Mouse (Mus musculus): ENCODE data around the gene Sgcd. TPM values are rescaled to one million over a fixed set of nuclear protein-coding genes. Genes with fewer than 3 reads are reported as not detected.
A peak's percentile ranks its signal among the peaks of the same experiment; 100 is the strongest.
"Not testable (repeated sequence)": the region's sequence is repeated elsewhere in the genome, so short reads cannot be mapped to it uniquely, and the experiment has no call there.

Sgcd gene
- total RNA-seq, 2 experiments from 2014 or later = 9.8 to 12.3 TPM

DNA sequence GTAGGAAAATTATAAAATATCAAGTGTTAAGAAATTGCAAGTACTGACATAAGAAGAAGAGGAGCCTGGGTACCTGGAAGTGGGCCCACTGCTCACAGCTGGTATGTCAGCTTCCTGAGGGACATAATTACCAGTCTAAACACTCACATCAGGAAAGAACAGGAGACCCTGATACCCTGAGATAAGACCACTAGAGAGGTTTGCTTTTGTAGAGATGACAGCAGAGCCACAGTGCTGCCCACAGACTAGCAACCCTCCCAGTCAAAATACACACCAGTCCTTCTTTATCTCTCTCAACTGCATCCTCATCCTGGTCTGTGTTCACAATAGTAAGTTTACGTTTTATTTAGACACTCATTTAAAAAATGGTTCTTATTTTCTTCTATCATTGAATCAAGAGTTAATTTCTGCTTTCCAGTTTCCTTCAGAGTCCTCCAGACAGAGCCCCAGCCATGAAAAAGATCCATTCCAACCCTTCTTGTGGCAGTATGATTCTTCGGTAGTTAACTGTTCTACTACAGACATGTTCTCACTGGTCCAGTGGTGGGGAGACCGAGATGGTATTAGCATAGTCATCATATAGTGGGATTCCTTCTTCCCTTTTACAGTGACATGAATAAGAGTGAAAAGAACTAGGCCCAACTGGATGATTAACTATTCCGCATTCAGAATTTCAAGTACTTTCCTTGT, 211.4 kb downstream of the Sgcd start:
- no peak for DNase-seq

DNA sequence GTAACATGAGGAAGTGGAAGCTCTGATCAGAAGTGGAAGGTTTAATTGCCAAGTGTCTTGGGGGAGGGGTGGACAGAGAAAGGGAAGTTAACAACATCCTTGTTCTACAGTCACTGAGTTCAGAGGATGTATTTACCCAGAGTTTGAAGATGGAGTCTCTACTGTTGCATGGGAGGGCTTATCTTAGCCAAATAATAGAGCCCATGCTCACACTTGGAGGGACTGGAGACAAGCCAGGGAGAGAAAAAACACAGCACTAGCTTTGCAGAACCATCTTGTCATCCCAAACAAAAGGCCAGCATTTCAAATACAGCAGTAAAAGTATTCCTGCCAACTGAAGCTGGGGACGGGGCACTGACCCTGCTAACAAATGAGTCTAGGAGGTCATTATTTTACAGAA, 212.8 kb downstream of the Sgcd start:
- no peak for DNase-seq

DNA sequence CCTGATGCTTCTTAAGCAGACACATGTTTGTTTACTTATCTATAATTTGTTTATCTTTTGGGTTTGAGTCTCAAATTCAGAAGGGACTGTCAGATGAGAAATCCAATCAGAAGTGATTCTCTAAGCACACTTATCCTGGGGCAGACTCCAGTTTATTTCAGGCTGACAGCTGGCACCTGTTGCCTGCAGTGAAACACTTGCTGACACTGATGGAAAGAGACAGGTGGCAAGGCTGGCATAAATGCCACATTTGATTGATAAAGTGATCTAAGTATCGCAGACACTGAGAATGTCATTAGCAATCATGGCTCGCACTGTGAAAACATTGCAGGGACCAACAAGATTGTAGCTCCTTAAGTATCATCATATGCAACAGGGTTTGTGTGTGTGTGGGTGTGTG, 222.9 kb downstream of the Sgcd start:
- DNase-seq = no peak

DNA sequence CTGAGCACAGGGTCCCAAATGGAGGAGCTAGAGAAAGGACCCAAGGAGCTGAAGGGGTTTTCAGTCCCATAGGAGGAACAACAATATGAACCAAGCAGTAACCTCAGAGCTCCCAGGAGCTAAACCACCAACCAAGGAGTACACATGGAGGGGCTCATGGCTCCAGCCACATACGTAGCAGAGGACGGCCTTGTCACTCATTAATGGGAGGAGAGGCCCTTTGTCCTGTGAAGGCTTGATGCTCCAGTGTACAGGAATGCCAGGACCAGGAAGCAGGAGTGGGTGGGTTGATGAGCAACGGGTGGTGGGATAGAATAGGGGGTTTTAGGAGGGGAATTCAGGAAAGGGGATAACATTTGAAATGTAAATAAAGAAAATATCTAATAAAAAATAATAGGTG, 225.2 kb downstream of the Sgcd start:
- DNase-seq = not testable (repeated sequence)

DNA sequence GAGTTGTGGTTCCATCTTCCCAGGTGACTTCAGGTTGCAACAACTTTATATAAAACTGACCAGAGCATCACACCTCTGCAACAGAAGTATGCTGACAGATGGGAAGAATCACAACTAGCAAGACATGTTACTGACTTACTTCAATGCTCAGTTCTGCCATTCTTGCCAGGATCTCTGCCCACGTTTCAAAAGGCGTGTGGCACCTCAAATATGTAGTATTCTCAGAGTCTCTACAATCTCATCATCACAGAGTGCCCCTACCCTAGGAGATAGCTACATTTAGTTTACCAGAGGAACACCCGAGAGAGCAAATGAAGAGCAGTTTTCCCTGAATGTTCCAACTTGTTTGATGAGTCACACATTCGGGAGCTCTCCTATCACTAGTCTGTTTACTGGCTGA, 229.8 kb downstream of the Sgcd start:
- no peak for DNase-seq

DNA sequence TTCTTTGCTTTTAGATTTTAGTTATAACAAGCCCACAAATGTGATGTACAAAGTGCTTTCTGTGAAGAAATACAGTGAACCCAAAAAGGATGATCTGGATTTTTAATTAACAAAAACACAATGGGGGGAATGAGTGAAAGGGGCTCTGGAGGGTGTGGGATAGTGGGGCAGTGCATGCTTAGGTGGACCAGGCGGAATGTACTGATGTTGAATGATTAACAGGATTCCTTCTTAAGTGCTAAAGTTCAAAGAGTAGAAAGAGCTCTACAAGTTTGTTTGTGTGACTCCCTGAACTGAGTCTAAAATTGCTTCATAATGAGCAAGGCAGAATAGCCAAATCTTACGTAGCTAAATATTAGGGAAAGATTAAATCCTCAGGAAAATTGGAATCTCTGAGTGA, 246.0 kb downstream of the Sgcd start:
- no peak for DNase-seq

DNA sequence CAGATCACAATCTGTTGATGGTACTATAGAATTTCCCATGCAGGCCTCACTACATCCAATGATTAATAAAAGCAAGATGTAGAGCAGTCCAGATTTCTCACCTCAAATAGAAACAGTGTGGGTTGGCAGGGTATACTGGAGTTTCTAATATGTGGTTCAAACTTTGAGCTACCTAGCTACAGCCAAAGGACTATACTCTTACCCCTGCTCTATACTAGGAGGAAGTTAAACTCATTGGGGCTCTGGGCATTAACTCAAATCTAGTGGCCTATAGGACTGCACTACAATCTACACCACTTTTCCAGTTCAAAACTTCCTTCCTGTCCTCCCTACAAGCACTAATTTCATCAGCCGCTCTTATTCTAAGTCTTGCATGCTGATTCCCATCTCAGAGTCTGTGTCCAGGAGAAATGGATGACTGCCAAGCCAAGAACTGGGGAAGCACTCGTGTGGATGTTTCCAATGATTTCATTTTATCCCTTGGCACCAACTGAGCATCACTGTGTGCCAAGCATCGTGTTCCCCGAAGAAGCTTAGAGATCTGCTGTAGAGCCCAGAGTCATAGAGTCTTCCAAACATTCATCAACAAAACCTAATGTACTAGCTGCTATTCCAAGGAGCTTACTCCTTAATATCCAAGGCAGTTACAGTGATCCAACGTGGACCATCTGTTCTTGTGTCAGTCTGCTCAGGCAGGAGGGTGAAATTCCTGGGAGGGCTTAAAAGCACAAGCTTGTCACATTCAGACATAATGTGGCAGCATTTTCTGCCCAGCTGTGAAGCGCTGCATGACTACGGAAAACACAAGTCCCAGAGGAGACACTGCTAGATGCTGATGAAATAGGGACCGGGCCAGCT, 283.6 kb downstream of the Sgcd start:
- DNase-seq = no peak

DNA sequence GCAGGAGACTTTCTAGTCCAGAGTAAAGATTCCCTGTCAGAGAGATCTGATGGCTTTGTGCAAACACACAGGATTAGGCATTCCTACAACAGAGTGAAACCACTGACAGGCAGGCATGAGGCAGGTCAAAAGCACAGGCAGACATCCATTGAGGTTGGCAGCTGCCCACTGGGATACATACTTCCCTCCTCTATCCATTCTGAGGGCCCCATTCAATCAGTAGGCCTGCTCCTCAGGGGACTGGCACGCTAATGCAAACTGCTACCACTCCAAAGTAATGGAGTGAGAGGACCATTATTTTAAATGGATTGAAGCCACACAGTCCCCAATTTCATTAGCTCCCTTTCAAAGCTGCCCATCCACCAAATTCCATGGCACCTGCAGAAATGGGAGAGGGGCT, 293.2 kb downstream of the Sgcd start:
- no peak for DNase-seq

DNA sequence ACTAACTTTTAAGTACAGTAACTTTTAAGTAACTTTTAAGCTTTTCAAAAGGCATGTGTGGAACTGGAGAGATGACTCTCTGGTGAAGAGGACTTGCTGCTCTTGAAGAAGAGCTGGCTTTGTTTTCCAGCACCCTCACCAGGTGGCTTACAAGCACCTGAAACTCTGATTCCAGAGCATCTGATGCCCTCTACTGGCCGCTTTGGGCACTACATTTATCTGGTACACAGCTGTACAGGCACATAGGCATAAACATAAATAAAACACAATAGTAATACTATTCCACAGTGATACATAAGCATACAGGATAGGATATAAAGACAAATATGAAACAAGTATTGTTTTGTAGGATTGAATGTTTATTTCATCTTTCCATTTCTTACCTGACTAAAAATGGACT, 330.6 kb downstream of the Sgcd start:
- DNase-seq = peak; percentile 44 to 51

DNA sequence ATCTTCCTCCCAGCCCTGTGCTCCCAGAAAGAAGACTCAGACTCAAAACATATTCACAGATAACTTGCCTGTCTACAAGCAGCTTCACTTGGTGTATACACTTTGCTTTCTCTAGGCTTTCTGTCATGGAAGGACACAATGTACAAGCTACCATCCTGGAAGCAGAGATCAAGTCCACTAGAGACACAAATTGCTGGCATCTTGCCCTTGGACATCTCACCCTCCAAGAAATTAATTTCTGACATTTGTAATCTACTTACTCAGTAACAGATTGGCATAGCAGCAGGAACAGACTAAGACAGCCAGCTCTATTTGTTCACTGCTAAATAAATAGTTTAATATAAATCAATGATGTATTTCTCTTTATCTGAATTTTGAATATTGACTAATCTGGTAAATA, 342.9 kb downstream of the Sgcd start:
- DNase-seq = no peak

DNA sequence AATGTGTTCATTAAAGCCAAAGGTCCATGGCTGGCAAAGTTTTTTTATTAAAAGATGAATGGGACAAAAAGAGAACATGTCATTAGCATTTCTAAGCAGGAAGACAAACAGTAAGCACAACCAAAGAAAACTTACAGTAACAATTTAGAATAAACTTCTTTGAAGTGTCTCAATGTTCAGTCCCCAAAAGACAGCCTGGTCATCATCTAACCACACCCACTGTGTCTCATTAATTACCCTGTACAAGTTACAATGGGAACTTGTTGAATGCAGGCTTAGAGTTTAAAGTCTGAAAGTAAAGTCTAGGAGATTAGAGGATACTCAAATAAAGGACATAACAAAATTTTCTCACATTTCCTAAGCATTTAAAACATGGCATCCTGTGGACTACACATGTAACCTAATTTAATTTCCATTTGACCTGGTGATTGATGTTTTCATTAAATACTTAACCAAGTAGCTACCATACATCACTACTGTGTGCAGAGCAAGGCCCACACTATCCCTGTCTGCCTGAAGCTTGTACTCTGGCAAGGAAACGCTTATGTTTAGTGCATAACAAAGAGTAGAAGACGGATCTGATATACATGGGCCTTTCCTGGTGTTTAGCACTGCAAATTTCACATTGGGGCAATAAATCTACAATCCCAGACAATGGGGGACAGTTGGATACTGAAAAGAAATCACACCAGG, 347.1 kb downstream of the Sgcd start:
- no peak for DNase-seq

DNA sequence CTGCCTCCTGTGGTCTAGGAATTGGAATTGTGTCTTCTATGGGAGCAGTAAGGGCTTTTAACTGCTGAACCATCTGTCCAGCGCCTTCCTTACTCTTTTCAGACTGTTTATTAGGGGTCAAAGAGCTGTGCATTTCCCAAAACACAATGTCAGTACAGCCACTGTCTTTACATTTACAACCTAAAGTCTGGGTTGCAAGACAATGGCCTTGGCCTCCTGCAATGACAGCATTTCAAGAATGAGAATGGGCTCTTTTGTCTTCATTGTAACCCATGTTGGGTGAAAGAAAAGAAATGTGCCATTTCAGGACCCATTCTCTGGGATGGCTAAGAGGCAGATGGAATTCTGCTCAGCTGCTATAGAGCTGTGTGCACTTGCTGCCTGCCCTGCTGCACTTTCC, 348.2 kb downstream of the Sgcd start:
- DNase-seq = no peak

DNA sequence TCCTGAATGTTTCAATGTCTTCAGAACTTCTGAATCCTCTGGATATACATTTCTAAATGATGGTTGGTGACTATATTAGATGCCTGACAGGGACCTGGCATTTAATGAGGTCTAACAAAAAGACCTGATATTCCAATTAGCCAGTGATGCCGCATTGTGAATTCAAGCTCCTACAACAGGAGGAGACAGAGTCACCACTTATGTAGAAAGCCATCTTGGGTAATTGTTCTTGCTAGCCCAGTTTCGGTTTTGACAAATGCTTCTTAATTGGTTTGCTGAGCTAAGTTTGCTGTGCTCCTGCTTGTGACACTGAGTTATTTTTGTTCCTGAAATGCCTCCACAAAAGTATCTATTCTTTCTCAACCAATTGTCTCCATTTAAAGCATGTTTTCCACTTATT, 358.6 kb downstream of the Sgcd start:
- DNase-seq = no peak

DNA sequence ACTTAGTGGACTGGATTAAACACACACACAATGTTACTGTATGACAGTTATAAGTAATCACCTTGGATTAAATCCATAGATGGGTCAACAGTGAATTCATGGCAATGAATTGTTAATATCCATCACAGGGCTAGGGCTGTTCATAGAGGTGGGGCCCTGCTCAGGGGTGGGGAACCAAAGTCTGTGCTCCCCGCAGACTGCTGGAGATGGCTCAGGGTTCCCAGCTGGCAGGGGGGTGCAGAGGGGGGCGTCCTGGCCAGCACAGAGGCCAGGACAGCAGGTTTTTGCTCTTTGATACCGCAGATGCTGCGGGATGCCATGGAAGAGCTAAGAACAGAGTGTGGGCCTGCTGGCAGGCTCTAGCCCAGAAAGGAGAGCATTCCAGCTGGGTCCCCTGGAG, 378.9 kb downstream of the Sgcd start:
- DNase-seq = no peak

DNA sequence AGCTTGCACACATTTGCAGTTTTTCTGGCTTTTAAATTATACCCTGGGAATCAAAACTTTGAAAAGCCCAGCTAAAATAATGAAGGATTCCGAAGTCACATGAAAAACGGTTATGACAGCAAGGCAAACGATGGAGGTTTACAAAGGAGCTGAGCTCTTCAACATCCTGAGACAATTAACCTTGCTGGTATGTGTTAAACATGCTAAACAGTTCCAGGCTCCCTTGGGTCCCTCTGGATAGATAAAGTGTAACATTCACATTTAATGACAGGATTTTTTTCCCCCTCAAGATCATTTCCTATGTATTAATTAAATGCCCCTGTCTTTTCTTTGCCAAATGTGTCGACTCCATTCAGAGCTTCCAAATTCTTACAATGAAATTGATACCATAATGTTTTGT, 414.1 kb downstream of the Sgcd start:
- DNase-seq = no peak

DNA sequence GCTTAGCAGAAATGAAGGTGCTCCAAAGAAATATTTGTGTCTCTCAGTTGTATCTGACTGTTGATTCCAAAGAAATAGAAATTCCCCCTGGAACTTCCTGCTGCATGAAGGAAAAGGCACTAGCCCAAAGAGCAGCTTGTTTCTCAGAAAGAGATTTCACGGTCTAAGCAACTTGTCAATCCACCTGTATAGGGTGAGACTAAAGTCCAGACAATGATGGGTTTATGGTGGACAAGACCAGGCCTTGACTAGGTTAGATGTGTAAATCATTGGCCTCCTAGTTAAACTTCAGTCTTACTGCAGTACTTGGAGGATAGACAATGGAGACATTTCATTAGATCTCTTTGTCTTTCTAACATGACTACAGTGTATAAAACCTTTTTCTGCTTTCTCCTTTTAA, 420.3 kb downstream of the Sgcd start:
- DNase-seq = no peak

DNA sequence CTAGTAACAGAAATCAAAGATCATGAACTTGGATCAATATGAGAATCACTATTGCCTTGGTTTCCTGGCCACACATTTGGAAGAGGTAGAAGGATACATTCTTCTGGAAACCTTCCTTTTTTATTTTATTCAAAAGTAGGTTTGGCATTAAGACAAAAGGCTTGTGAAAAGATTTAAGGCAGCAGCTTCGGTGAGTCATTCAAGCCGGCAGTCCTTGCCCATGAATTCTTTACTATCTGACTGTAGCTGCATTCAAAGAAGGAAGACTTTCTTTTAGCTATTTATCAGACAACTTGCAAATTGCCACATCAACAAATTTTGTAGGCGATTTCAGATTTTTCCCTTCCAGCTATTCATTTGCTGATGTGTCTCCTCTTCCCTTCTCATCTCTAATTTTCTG, 422.6 kb downstream of the Sgcd start:
- peak in 1 of 2 experiments; percentile 4 for DNase-seq

DNA sequence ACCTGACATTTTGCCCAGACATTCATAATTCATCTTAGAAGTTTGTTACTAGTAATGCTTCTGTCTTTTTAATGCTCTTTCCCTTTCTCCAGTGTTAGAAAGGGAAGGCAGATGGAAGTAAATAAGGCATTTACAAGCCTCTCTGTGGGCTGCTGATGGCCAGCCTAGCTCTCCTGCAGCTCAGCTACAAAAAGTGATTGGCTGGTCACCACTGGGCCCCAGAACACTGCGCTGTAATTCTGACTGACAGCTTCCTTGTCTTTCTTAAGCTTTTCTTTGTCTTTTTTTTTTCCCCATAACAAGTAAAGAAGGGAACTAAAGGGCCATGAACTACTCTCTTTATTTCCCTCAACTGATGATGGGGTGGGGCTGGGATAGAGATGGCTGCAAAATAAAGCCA, 463.9 kb downstream of the Sgcd start:
- DNase-seq = no peak

DNA sequence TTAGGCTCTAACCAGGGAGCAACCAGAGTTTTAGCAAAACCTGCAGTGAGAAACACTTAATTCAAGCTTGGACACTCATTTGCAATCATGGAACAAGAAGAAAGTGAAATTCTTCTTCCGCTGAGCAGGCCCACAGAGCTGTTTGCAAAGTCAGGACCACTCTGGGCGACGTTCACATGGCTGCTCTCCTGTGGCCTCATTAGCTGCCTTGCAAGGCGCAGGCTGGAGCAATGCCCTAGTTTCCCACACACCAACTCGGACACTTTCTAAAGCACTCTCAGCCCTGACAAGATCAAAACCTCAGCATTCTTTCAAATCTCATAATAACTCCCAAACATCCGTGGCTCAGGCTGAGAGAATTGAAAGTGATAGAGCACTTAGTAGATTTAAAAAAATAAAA, 480.7 kb downstream of the Sgcd start:
- DNase-seq = no peak

DNA sequence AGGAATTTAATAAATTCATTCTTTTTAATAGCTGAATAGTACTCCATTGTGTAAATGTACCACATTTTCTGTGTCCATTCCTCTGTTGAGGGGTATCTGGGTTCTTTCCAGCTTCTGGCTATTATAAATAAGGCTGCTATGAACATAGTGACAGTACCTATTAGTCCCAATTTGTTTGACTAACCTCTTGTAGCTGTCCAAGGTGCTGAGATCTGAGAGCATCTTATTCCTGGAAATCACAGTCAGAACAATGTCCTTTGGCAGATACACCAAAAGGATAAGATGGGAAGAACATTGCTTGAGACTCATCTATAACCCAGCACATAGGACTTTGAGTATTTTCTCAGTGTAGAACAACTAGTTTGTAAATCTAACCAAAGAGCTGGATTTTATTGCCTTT, 485.5 kb downstream of the Sgcd start:
- not testable (repeated sequence) for DNase-seq

DNA sequence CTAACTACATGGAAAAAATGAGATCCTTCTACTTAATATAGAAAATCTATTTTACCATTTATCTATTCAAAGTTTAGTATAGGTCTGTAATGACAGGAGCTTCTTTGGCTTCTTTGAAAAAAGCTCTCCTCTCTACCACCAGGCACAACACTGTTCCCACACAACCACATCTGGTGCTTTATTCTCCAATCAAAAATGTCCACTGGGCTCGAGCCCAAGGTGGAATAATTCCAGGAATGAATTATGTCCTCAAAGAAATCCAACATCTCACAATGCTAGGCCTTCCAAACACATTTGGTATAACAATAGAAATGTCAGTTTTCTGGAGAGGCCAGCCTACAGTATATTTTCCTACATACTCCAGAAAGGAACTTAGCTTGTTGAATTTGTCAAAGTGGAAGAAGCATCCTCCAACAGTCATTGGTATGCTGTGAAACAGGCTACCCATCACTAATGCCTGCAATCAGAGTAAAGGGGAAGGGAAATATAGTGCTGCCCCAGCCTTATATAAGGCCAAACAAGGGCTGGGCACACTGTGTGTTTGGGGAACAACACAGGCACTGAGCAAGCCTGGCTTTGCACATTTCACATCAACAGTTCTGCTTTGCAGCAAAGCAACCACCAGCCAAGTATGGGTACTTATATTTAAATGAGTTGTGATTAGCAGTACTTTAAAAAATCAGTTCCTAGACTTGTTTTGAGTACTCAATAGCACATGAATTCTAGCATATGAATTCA, 515.1 kb downstream of the Sgcd start:
- no peak for DNase-seq

DNA sequence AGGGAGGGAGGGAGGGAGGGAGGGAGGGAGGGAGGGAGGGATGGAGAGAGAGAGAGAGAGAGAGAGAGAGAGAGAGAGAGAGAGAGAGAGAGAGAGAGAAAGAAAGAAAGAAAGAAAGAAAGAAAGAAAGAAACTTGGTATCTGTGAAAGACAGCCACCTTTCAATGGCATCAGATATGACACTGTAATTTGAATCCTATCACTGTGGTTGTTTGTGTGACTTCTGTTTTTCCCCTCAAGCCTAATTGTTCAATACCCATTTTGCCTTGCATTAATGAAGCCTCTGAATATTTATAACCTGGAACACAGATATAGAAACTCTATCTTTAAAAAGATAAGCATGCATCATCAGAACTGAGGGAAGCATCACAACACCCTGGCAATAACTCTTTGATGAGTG, 528.1 kb downstream of the Sgcd start:
- DNase-seq = not testable (repeated sequence)

DNA sequence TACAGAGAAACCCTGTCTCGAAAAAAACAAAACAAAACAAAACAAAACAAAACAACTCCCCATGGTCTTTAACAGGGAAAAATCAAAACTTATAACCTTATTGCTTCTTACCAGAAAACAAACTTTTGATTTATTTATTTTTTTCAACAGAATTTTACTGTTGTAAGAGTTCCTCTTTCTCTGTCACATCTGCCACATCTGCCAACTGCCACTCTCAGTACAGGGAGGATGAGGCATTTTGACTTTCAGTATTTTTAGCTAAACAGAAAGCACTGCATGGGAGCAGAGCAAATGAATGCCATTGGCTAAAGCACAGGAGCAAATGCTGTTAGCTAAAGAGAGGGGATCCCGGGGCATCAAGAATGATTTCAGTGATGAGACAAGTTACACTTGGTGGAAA, 528.6 kb downstream of the Sgcd start:
- DNase-seq = no peak
